ENCODE assay signal across 9 mouse cellular contexts in the genomic region with DNA sequence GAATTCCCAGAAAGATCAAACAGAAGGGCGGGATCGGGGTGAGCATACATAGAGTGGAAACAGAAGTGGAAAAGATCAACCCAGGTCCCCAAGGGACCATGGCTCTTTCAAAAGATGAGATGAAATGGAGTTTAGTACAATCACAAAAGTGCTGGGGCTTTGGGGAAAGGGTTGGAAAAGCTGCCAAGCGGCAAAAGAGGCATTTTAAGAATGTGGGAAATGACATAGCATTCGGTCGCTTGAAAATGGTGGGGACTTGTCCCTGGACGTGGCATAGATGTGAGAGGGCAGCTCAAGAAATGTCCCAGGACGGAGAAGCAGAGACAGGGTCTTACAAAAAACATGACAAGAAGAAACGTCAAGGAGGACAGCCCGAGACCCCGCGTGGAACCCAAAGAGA. TPM values are rescaled to one million over a fixed set of nuclear protein-coding genes. Genes with fewer than 3 reads are reported as not detected.
DNase-seq lines count a peak whose midpoint lies in the region; ATAC-seq and TF ChIP-seq lines count a peak whose summit lies in the region.
"Had no signal": no experiment of that assay in that cellular context is flagged by ENCODE, and none has a peak within 500 bp of the region (broad histone marks: within the 10 kb centered on the region; RNA-seq: fewer than 3 reads in every experiment).

No protein-coding gene starts in this region.

- no peaks in the 10 kb centered on the region for H3K9me3 ChIP-seq in erythroblast, embryonic 14.5 days (ENCODE audit: control insufficient read depth, low read length)
- no peaks in the 10 kb centered on the region for H3K9me3 ChIP-seq in liver, embryonic 11.5 days (ENCODE audit: control insufficient read depth, low read length)

- TF ChIP-seq POLR2A in testis, adult 2 months (IDR thresholded peaks at IDR 0.05; ENCODE audit: control insufficient read depth, low read depth, low read length) = no peak

- 7% methylated on average over 11 of the region's 11 CpGs for WGBS in liver, embryonic 11.5 days

- no peaks in the 10 kb centered on the region for H3K27me3 ChIP-seq in erythroblast, embryonic 14.5 days (ENCODE audit: control insufficient read depth)
- H3K27me3 ChIP-seq in testis, adult 2 months (ENCODE audit: control insufficient read depth, insufficient read depth, low read length) = no peaks in the 10 kb centered on the region
- H3K27me3 ChIP-seq in liver, embryonic 11.5 days (replicated peaks; ENCODE audit: control insufficient read depth, insufficient read depth, low read length) = no peaks in the 10 kb centered on the region

- H3K4me2 ChIP-seq in liver, embryonic 11.5 days = peak overlapping the region; percentile 89

- no peak for DNase-seq in testis, postnatal 10 days (ENCODE audit: low spot score)
- DNase-seq in liver, embryonic 11.5 days (ENCODE audit: low spot score) = no peak
- DNase-seq in B cell, adult 2 months = no peak
- DNase-seq in right cerebral cortex, postnatal 25 days = no peak
- DNase-seq in cerebellum, postnatal 36 days = no peak

- H3K27ac ChIP-seq in testis, adult 2 months (ENCODE audit: control insufficient read depth, insufficient read depth, low read depth, low read length) = peak overlapping the region; percentile 99
- H3K27ac ChIP-seq in liver, embryonic 11.5 days (ENCODE audit: low read depth, low read length) = peak overlapping the region; percentile 99

- peak overlapping the region; percentile 68 for H3K4me3 ChIP-seq in erythroblast, embryonic 14.5 days (replicated peaks)
- H3K4me3 ChIP-seq in testis, adult 2 months (ENCODE audit: control insufficient read depth, low read depth, low read length) = peak overlapping the region; percentile 93
- H3K4me3 ChIP-seq in liver, embryonic 11.5 days (ENCODE audit: low read depth, low read length) = peak overlapping the region; percentile 77

- H3K36me3 ChIP-seq in erythroblast, embryonic 14.5 days (ENCODE audit: control insufficient read depth) = peaks cover 57% of the 10 kb centered on the region
- H3K36me3 ChIP-seq in testis, adult 2 months (ENCODE audit: control insufficient read depth, insufficient read depth, low read length) = peaks cover 2% of the 10 kb centered on the region; the same call in 1 of the 2 replicates
- H3K36me3 ChIP-seq in liver, embryonic 11.5 days (ENCODE audit: control insufficient read depth, insufficient read depth, low read length) = peaks cover 43% of the 10 kb centered on the region

- no peak for ATAC-seq in erythroblast, adult 5-6 weeks (replicated peaks; ENCODE audit: low FRiP score, poor library complexity, severe bottlenecking)
- no peak for ATAC-seq in liver, embryonic 11.5 days (replicated peaks; ENCODE audit: low FRiP score)

- H3K9ac ChIP-seq in liver, embryonic 11.5 days (ENCODE audit: low read depth, low read length) = peak overlapping the region; percentile 84

- peaks cover 42% of the 10 kb centered on the region for H3K4me1 ChIP-seq in erythroblast, embryonic 14.5 days (ENCODE audit: control insufficient read depth)
- peaks cover 23% of the 10 kb centered on the region for H3K4me1 ChIP-seq in testis, adult 2 months (ENCODE audit: control insufficient read depth, insufficient read depth, low read length)
- peaks cover 21% of the 10 kb centered on the region for H3K4me1 ChIP-seq in liver, embryonic 11.5 days (replicated peaks; ENCODE audit: control insufficient read depth, insufficient read depth, low read length)

- no peak for TF ChIP-seq CTCF in testis, adult 2 months (IDR thresholded peaks at IDR 0.05; ENCODE audit: control insufficient read depth, insufficient read depth, insufficient replicate concordance, low read depth, low read length)

RNA-seq across cellular contexts. Expression of a gene that starts 0.5 kb away (rescaled TPM):
- polyA plus RNA-seq in erythroblast, embryonic 14.5 days (2012) = 7.6 and 8.3 TPM in 2 replicates
- total RNA-seq in erythroblast, adult 5-6 weeks (2015; ENCODE audit: low replicate concordance) = 46.7 and 49.5 TPM in 2 replicates
- total RNA-seq in erythroblast, adult 5-6 weeks (2017; ENCODE audit: low replicate concordance) = 22.7 and 49.4 TPM in 2 replicates
- 52.9 and 64.6 TPM in 2 replicates for polyA plus RNA-seq in testis, adult 2 months (2012; rRNA removed)
- 167 and 169 TPM in 2 replicates for polyA plus RNA-seq in liver, embryonic 11.5 days (2014; fragmentation: Nextera tagmentation; extraction: Ambion mirVana)

RNA-seq across cellular contexts. Expression of a gene that starts 0.9 kb away (rescaled TPM):
- polyA plus RNA-seq in erythroblast, embryonic 14.5 days (2012) = 3.8 and 4.5 TPM in 2 replicates
- total RNA-seq in erythroblast, adult 5-6 weeks (2015; ENCODE audit: low replicate concordance) = 192 and 238 TPM in 2 replicates
- total RNA-seq in erythroblast, adult 5-6 weeks (2017; ENCODE audit: low replicate concordance) = 232 and 266 TPM in 2 replicates
- 120 and 133 TPM in 2 replicates for polyA plus RNA-seq in testis, adult 2 months (2012; rRNA removed)
- 106 and 117 TPM in 2 replicates for polyA plus RNA-seq in liver, embryonic 11.5 days (2014; fragmentation: Nextera tagmentation; extraction: Ambion mirVana)

RNA-seq across cellular contexts. Expression of a gene that starts 12.6 kb away (rescaled TPM):
- polyA plus RNA-seq in erythroblast, embryonic 14.5 days (2012) = 0.51 and 0.55 TPM in 2 replicates
- total RNA-seq in erythroblast, adult 5-6 weeks (2015; ENCODE audit: low replicate concordance) = 3.1 and 5.2 TPM in 2 replicates
- 2.4 and 4.2 TPM in 2 replicates for total RNA-seq in erythroblast, adult 5-6 weeks (2017; ENCODE audit: low replicate concordance)
- polyA plus RNA-seq in testis, adult 2 months (2012; rRNA removed) = 13.3 and 16.6 TPM in 2 replicates
- polyA plus RNA-seq in liver, embryonic 11.5 days (2014; fragmentation: Nextera tagmentation; extraction: Ambion mirVana) = 4.1 and 5.9 TPM in 2 replicates

RNA-seq across cellular contexts. Expression of a gene that starts 16.2 kb away (rescaled TPM):
- polyA plus RNA-seq in erythroblast, embryonic 14.5 days (2012) = not detected in 2 replicates
- not detected in 2 replicates for total RNA-seq in erythroblast, adult 5-6 weeks (2015; ENCODE audit: low replicate concordance)
- total RNA-seq in erythroblast, adult 5-6 weeks (2017; ENCODE audit: low replicate concordance) = not detected in 2 replicates
- polyA plus RNA-seq in testis, adult 2 months (2012; rRNA removed) = 1,294 and 1,426 TPM in 2 replicates
- polyA plus RNA-seq in liver, embryonic 11.5 days (2014; fragmentation: Nextera tagmentation; extraction: Ambion mirVana) = 0.49 and 0.91 TPM in 2 replicates
- total RNA-seq: common myeloid progenitor, adult 5-6 weeks had no signal

RNA-seq across cellular contexts. Expression of a gene that starts 25.3 kb away (rescaled TPM):
- polyA plus RNA-seq in erythroblast, embryonic 14.5 days (2012) = not detected in 2 replicates
- not detected in 2 replicates for total RNA-seq in erythroblast, adult 5-6 weeks (2015; ENCODE audit: low replicate concordance)
- total RNA-seq in erythroblast, adult 5-6 weeks (2017; ENCODE audit: low replicate concordance) = not detected in 2 replicates
- 1.3 and 1.5 TPM in 2 replicates for polyA plus RNA-seq in testis, adult 2 months (2012; rRNA removed)
- 0.18 and 0.38 TPM in 2 replicates for polyA plus RNA-seq in liver, embryonic 11.5 days (2014; fragmentation: Nextera tagmentation; extraction: Ambion mirVana)
- total RNA-seq: common myeloid progenitor, adult 5-6 weeks had no signal

Comparison
In these comparisons a context has a peak if more than half of its experiments do, and no peak if none do; other contexts are left out.
1. RNA of a gene that starts 0.9 kb away (polyA plus RNA-seq): 120 to 133 TPM in testis, adult 2 months and 106 to 117 TPM in liver, embryonic 11.5 days; 3.8 to 4.5 TPM in erythroblast, embryonic 14.5 days; every median in the first group is over 10 times any median in the second.
2. Peak in every context shown above with its lines, with median percentiles within 50 percentile points of each other: H3K4me3 ChIP-seq.